Mouse (Mus musculus) right cerebral cortex, adult 2 months (tissue): Measurements from ENCODE around the gene Gm49318.
A peak's percentile ranks its signal among the peaks of the same experiment; 100 is the strongest.

Experiments used
- DNase-seq, 2 experiments: peaks; one replicate each; pipeline ENCODE4 v3.0.0; 2021 to 2022; ENCODE audit warnings: low spot score in 2 of 2

The Gm49318 gene

GRCm38 (mm10) chr9:22030386-22030785 lies 40.7 kb downstream of the Gm49318 start:
- DNase-seq: no peak

- DNase-seq: no peak
Measured at GRCm38 (mm10) chr9:22028467-22028866, 42.6 kb downstream of the Gm49318 start.

GRCm38 (mm10) chr9:22024592-22024991 lies 46.5 kb downstream of the Gm49318 start:
- DNase-seq: no peak

- no peak for DNase-seq
Measured at GRCm38 (mm10) chr9:22017208-22017825, 53.7 kb downstream of the Gm49318 start.

- no peak for DNase-seq
Measured at GRCm38 (mm10) chr9:22016245-22016644, 54.8 kb downstream of the Gm49318 start.

- DNase-seq: no peak
Measured at GRCm38 (mm10) chr9:22012731-22013130, 58.3 kb downstream of the Gm49318 start.

GRCm38 (mm10) chr9:22011055-22011454 lies 60.0 kb downstream of the Gm49318 start:
- no peak for DNase-seq

GRCm38 (mm10) chr9:22004546-22004945 lies 66.5 kb downstream of the Gm49318 start:
- DNase-seq: no peak

GRCm38 (mm10) chr9:22003163-22003554 lies 67.9 kb downstream of the Gm49318 start:
- no peak for DNase-seq

- peak; percentile 99 to 100 for DNase-seq
Measured at GRCm38 (mm10) chr9:22002194-22003162, 68.6 kb downstream of the Gm49318 start, which contains the start of the genes Ccdc151 and Prkcsh. Gene Ccdc151 (minus strand): TSS chr9:22002634. Gene Prkcsh (plus strand): TSS chr9:22002806.

- no peak for DNase-seq
Measured at GRCm38 (mm10) chr9:22001633-22002032, 69.4 kb downstream of the Gm49318 start.

- no peak for DNase-seq
Measured at GRCm38 (mm10) chr9:22000296-22000695, 70.8 kb downstream of the Gm49318 start.

GRCm38 (mm10) chr9:21996178-21996867 lies 74.7 kb downstream of the Gm49318 start:
- no peak for DNase-seq

GRCm38 (mm10) chr9:21992227-21992626 lies 78.8 kb downstream of the Gm49318 start:
- DNase-seq: no peak

GRCm38 (mm10) chr9:21989230-21990110 lies 81.6 kb downstream of the Gm49318 start, which contains the start of gene Rgl3:
Gene Rgl3 (minus strand): TSS chr9:21989446.
- peak in 1 of 2 experiments; percentile 13 for DNase-seq

- DNase-seq: no peak
Measured at GRCm38 (mm10) chr9:21988421-21989101, 82.5 kb downstream of the Gm49318 start.

GRCm38 (mm10) chr9:21987592-21988342 lies 83.3 kb downstream of the Gm49318 start:
- DNase-seq: no peak
